In the genomic region with DNA sequence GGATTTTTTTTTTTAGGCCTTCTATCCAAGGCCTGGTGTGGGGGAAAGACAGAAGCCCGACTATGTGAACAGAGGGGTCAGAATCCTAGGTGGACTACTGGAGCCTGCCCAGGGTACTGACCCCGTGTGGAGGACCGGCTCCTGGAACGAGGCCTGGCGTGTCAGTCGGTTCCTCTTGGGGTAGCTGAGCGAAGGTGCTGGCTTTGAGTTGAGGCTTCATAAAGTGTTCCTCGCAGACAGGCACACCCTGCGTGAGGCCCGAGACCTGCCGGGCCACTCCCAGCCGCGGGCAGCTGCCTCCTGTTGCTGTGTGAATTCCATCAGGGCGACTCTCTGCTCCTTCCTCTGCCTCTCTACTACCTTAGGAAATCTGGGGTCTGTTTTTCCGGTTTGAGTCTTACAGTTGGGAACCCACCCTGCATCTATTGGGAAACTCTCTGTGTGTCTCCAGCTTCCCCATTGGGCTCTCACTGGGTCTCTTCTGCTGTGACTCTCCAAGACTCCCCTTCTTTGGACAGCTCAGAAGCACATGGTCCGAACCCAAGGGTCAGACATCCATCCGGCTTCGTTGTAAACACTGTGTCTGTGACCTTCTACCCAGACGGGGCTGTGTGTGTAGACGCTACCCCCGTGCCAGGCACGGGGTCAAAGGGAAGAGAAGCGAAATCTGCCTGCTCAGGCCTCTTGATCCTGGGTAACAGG, we compare ENCODE assay signal across 9 mouse cellular contexts. TPM values are rescaled to one million over a fixed set of nuclear protein-coding genes. Genes with fewer than 3 reads are reported as not detected.
A peak's percentile ranks its signal among the peaks of the same experiment; 100 is the strongest.
DNase-seq lines count a peak whose midpoint lies in the region; ATAC-seq and TF ChIP-seq lines count a peak whose summit lies in the region.
"Had no signal": no experiment of that assay in that cellular context is flagged by ENCODE, and none has a peak within 500 bp of the region (broad histone marks: within the 10 kb centered on the region; RNA-seq: fewer than 3 reads in every experiment).

No protein-coding gene starts in this region.

- H3K36me3 ChIP-seq in liver, embryonic 13.5 days, result no peaks in the 10 kb centered on the region
- no peaks in the 10 kb centered on the region for H3K36me3 ChIP-seq in intestine, embryonic 15.5 days
- no peaks in the 10 kb centered on the region for H3K36me3 ChIP-seq in limb, embryonic 14.5 days (ENCODE audit: control insufficient read depth, insufficient read depth, low read length)
- no peaks in the 10 kb centered on the region for H3K36me3 ChIP-seq in forebrain, embryonic 13.5 days (ENCODE audit: poor library complexity, severe bottlenecking)
- H3K36me3 ChIP-seq in forebrain, postnatal 0 days (ENCODE audit: insufficient read depth), result no peaks in the 10 kb centered on the region
- H3K36me3 ChIP-seq: heart, embryonic 15.5 days had no signal

- TF ChIP-seq POLR2A in limb, embryonic 14.5 days (IDR thresholded peaks at IDR 0.05; ENCODE audit: borderline replicate concordance, extremely low read depth, insufficient read depth, insufficient read length), result no peak

- peaks cover 15% of the 10 kb centered on the region for H3K4me1 ChIP-seq in liver, embryonic 13.5 days (replicated peaks)
- peaks cover 24% of the 10 kb centered on the region for H3K4me1 ChIP-seq in intestine, embryonic 15.5 days (replicated peaks)
- peaks cover 14% of the 10 kb centered on the region for H3K4me1 ChIP-seq in limb, embryonic 14.5 days (ENCODE audit: control insufficient read depth, insufficient read depth, low read length)
- H3K4me1 ChIP-seq in forebrain, embryonic 13.5 days, result no peaks in the 10 kb centered on the region
- no peaks in the 10 kb centered on the region for H3K4me1 ChIP-seq in forebrain, postnatal 0 days (ENCODE audit: insufficient read depth)

- no peaks in the 10 kb centered on the region for H3K27me3 ChIP-seq in liver, embryonic 13.5 days
- no peaks in the 10 kb centered on the region for H3K27me3 ChIP-seq in intestine, embryonic 15.5 days (replicated peaks)
- no peaks in the 10 kb centered on the region for H3K27me3 ChIP-seq in limb, embryonic 14.5 days (ENCODE audit: control insufficient read depth, insufficient read depth, low read length)
- H3K27me3 ChIP-seq in forebrain, embryonic 13.5 days, result no peaks in the 10 kb centered on the region
- no peaks in the 10 kb centered on the region for H3K27me3 ChIP-seq in forebrain, postnatal 0 days (ENCODE audit: insufficient read depth, low read length)

- WGBS in liver, embryonic 13.5 days (ENCODE audit: insufficient replicate concordance), result 47% methylated on average over 23 of the region's 23 CpGs
- 45% methylated on average over 23 of the region's 23 CpGs for WGBS in intestine, embryonic 15.5 days
- WGBS in limb, embryonic 14.5 days, result 66% methylated on average over 23 of the region's 23 CpGs
- WGBS in forebrain, embryonic 13.5 days, result 83% methylated on average over 23 of the region's 23 CpGs
- 78% methylated on average over 23 of the region's 23 CpGs for WGBS in forebrain, postnatal 0 days

- H3K9ac ChIP-seq in liver, embryonic 13.5 days, result no peak overlapping the region
- 0 out of 2 replicates have a peak overlapping the region, but pooled peaks have one; percentile 10 for H3K9ac ChIP-seq in intestine, embryonic 15.5 days
- H3K9ac ChIP-seq in limb, embryonic 14.5 days (ENCODE audit: low read depth, low read length, severe bottlenecking), result peak overlapping the region; percentile 34; the same call in 1 of the 2 replicates
- H3K9ac ChIP-seq in forebrain, embryonic 13.5 days, result no peak overlapping the region
- H3K9ac ChIP-seq in forebrain, postnatal 0 days, result no peak overlapping the region
- H3K9ac ChIP-seq: heart, embryonic 15.5 days had no signal

- H3K27ac ChIP-seq in liver, embryonic 13.5 days, result no peak overlapping the region
- peak overlapping the region; percentile 48; the same call in 1 of the 2 replicates for H3K27ac ChIP-seq in intestine, embryonic 15.5 days
- peak overlapping the region; percentile 69 for H3K27ac ChIP-seq in limb, embryonic 14.5 days (replicated peaks; ENCODE audit: low read depth, low read length)
- H3K27ac ChIP-seq in forebrain, embryonic 13.5 days, result no peak overlapping the region
- H3K27ac ChIP-seq in forebrain, postnatal 0 days (ENCODE audit: low read depth, low read length), result no peak overlapping the region
- H3K27ac ChIP-seq: heart, embryonic 15.5 days had no signal

- DNase-seq in liver, embryonic 13.5 days, result no peak
- DNase-seq in liver, result no peak
- DNase-seq in limb, embryonic 14.5 days (ENCODE audit: low spot score), result no peak
- DNase-seq in embryo, embryonic 10.5 days (ENCODE audit: low spot score), result no peak
- DNase-seq in forebrain, postnatal 0 days, result no peak

- H3K4me3 ChIP-seq in liver, embryonic 13.5 days (replicated peaks), result no peak overlapping the region
- H3K4me3 ChIP-seq in intestine, embryonic 15.5 days (replicated peaks), result no peak overlapping the region
- no peak overlapping the region for H3K4me3 ChIP-seq in limb, embryonic 14.5 days (replicated peaks; ENCODE audit: low read length)
- H3K4me3 ChIP-seq in forebrain, embryonic 13.5 days, result no peak overlapping the region
- H3K4me3 ChIP-seq in forebrain, postnatal 0 days (ENCODE audit: low read depth, low read length), result no peak overlapping the region
- H3K4me3 ChIP-seq: heart, embryonic 15.5 days had no signal

- H3K9me3 ChIP-seq in liver, embryonic 13.5 days (replicated peaks), result no peaks in the 10 kb centered on the region
- H3K9me3 ChIP-seq in intestine, embryonic 15.5 days, result no peaks in the 10 kb centered on the region
- no peaks in the 10 kb centered on the region for H3K9me3 ChIP-seq in limb, embryonic 14.5 days (ENCODE audit: control insufficient read depth, low read length)
- H3K9me3 ChIP-seq in forebrain, embryonic 13.5 days (replicated peaks), result no peaks in the 10 kb centered on the region
- no peaks in the 10 kb centered on the region for H3K9me3 ChIP-seq in forebrain, postnatal 0 days (ENCODE audit: low read length)
- H3K9me3 ChIP-seq: heart, embryonic 15.5 days had no signal

- TF ChIP-seq CTCF in forebrain, postnatal 0 days (IDR thresholded peaks at IDR 0.05; ENCODE audit: low read depth), result no peak

- 0 out of 2 replicates have a peak, but pooled peaks have one; percentile 43 for ATAC-seq in liver, embryonic 13.5 days (ENCODE audit: low read depth)
- peak; percentile 76 for ATAC-seq in intestine, embryonic 15.5 days
- no peak for ATAC-seq in limb, embryonic 14.5 days (ENCODE audit: low FRiP score, low read depth)
- 0 out of 2 replicates have a peak, but pooled peaks have one; percentile 20 for ATAC-seq in megakaryocyte-erythroid progenitor cell, adult 5-6 weeks (replicated peaks; ENCODE audit: low FRiP score, low TSS enrichment, poor library complexity, severe bottlenecking)
- ATAC-seq in forebrain, embryonic 13.5 days, result no peak
- no peak for ATAC-seq in forebrain, postnatal 0 days

- H3K4me2 ChIP-seq in liver, embryonic 13.5 days, result no peak overlapping the region
- peak overlapping the region; percentile 30; the same call in 1 of the 2 replicates for H3K4me2 ChIP-seq in intestine, embryonic 15.5 days (replicated peaks)
- H3K4me2 ChIP-seq in limb, embryonic 14.5 days (replicated peaks; ENCODE audit: low read depth, low read length, severe bottlenecking), result no peak overlapping the region
- no peak overlapping the region for H3K4me2 ChIP-seq in forebrain, embryonic 13.5 days
- H3K4me2 ChIP-seq in forebrain, postnatal 0 days (ENCODE audit: low read depth), result no peak overlapping the region
- H3K4me2 ChIP-seq: heart, embryonic 15.5 days had no signal

RNA-seq across cellular contexts. Expression of gene Gpr157, which starts 26.5 kb away (rescaled TPM):
- 0.10 and 0.12 TPM in 2 replicates for polyA plus RNA-seq in liver, embryonic 13.5 days (2015; fragmentation: Nextera tagmentation; extraction: Ambion mirVana)
- polyA plus RNA-seq in intestine, embryonic 15.5 days (2015; fragmentation: Nextera tagmentation; extraction: Ambion mirVana), result 1.3 and 1.5 TPM in 2 replicates
- polyA plus RNA-seq in limb, embryonic 14.5 days (2012; rRNA removed), result 3.8 and 4.5 TPM in 2 replicates
- 0.48 and 0.52 TPM in 2 replicates for polyA plus RNA-seq in limb, embryonic 14.5 days (2014; fragmentation: Nextera tagmentation; extraction: Ambion mirVana)
- total RNA-seq in megakaryocyte-erythroid progenitor cell, adult 5-6 weeks (2014; fragmentation: Nextera tagmentation), result 0.33 and 1.0 TPM in 2 replicates
- 0.33 and 0.99 TPM in 2 replicates for total RNA-seq in megakaryocyte-erythroid progenitor cell, adult 5-6 weeks (2017)
- 0.08 and 0.19 TPM in 2 replicates for polyA plus RNA-seq in forebrain, embryonic 13.5 days (2015; fragmentation: Nextera tagmentation; extraction: Ambion mirVana)
- 1.3 and 1.8 TPM in 2 replicates for total RNA-seq in forebrain, postnatal 0 days (2014; rRNA removed)
- polyA plus RNA-seq in forebrain, postnatal 0 days (2015; fragmentation: Nextera tagmentation; extraction: Ambion mirVana), result 0.31 TPM in 2 replicates

RNA-seq across cellular contexts. Expression of gene H6pd, which starts 51.8 kb away (rescaled TPM):
- 6.8 and 7.3 TPM in 2 replicates for polyA plus RNA-seq in liver, embryonic 13.5 days (2015; fragmentation: Nextera tagmentation; extraction: Ambion mirVana)
- polyA plus RNA-seq in intestine, embryonic 15.5 days (2015; fragmentation: Nextera tagmentation; extraction: Ambion mirVana), result 22.2 and 24.0 TPM in 2 replicates
- polyA plus RNA-seq in limb, embryonic 14.5 days (2012; rRNA removed), result 22.6 and 30.1 TPM in 2 replicates
- polyA plus RNA-seq in limb, embryonic 14.5 days (2014; fragmentation: Nextera tagmentation; extraction: Ambion mirVana), result 13.3 and 15.7 TPM in 2 replicates
- 12.9 and 16.8 TPM in 2 replicates for total RNA-seq in megakaryocyte-erythroid progenitor cell, adult 5-6 weeks (2014; fragmentation: Nextera tagmentation)
- total RNA-seq in megakaryocyte-erythroid progenitor cell, adult 5-6 weeks (2017), result 9.8 and 11.9 TPM in 2 replicates
- 0.98 and 1.4 TPM in 2 replicates for polyA plus RNA-seq in forebrain, embryonic 13.5 days (2015; fragmentation: Nextera tagmentation; extraction: Ambion mirVana)
- 6.5 and 8.4 TPM in 2 replicates for total RNA-seq in forebrain, postnatal 0 days (2014; rRNA removed)
- polyA plus RNA-seq in forebrain, postnatal 0 days (2015; fragmentation: Nextera tagmentation; extraction: Ambion mirVana), result 1.7 and 3.1 TPM in 2 replicates

RNA-seq across cellular contexts. Expression of gene Slc2a5, which starts 58.5 kb away (rescaled TPM):
- polyA plus RNA-seq in liver, embryonic 13.5 days (2015; fragmentation: Nextera tagmentation; extraction: Ambion mirVana), result 0.22 and 0.23 TPM in 2 replicates
- polyA plus RNA-seq in intestine, embryonic 15.5 days (2015; fragmentation: Nextera tagmentation; extraction: Ambion mirVana), result 2.2 TPM in 2 replicates
- 2.2 and 3.5 TPM in 2 replicates for polyA plus RNA-seq in limb, embryonic 14.5 days (2012; rRNA removed)
- polyA plus RNA-seq in limb, embryonic 14.5 days (2014; fragmentation: Nextera tagmentation; extraction: Ambion mirVana), result 1.5 and 2.6 TPM in 2 replicates
- total RNA-seq in megakaryocyte-erythroid progenitor cell, adult 5-6 weeks (2014; fragmentation: Nextera tagmentation), result not detected in 2 replicates
- total RNA-seq in megakaryocyte-erythroid progenitor cell, adult 5-6 weeks (2017), result not detected in 2 replicates
- polyA plus RNA-seq in forebrain, embryonic 13.5 days (2015; fragmentation: Nextera tagmentation; extraction: Ambion mirVana), result 1.7 and 1.9 TPM in 2 replicates
- total RNA-seq in forebrain, postnatal 0 days (2014; rRNA removed), result 1.8 and 3.4 TPM in 2 replicates
- polyA plus RNA-seq in forebrain, postnatal 0 days (2015; fragmentation: Nextera tagmentation; extraction: Ambion mirVana), result 1.4 and 3.2 TPM in 2 replicates

Comparison
In these comparisons a context has a peak if more than half of its experiments do, and no peak if none do; other contexts are left out.
1. ATAC-seq: peak in liver, embryonic 13.5 days (single experiment), intestine, embryonic 15.5 days (single experiment) and megakaryocyte-erythroid progenitor cell, adult 5-6 weeks (single experiment); none in limb, embryonic 14.5 days (single experiment), forebrain, embryonic 13.5 days (single experiment) and forebrain, postnatal 0 days (single experiment).
2. H3K27ac ChIP-seq: peak in intestine, embryonic 15.5 days (single experiment) and limb, embryonic 14.5 days (single experiment); none in liver, embryonic 13.5 days (single experiment), forebrain, embryonic 13.5 days (single experiment) and forebrain, postnatal 0 days (single experiment).
3. H3K9ac ChIP-seq: peak in intestine, embryonic 15.5 days (single experiment) and limb, embryonic 14.5 days (single experiment); none in liver, embryonic 13.5 days (single experiment), forebrain, embryonic 13.5 days (single experiment) and forebrain, postnatal 0 days (single experiment).